Mouse (Mus musculus) intestine, embryonic 14.5 days (tissue): ENCODE results near the gene Padi2. TPM values are rescaled to one million over a fixed set of nuclear protein-coding genes. Genes with fewer than 3 reads are reported as not detected.

ENCODE experiments used
- ATAC-seq: fragments of 200-750 bp; cut with Nextera tagmentation; replicated peaks from 2 replicates; pipeline ENCODE4 v1.8.0; 2017; ENCODE audit warnings: low read depth, moderate number of reproducible peaks, moderate TSS enrichment, moderate library complexity; ENCODE audit not compliant: low FRiP score, low TSS enrichment
- DNase-seq: peaks from one replicate; pipeline ENCODE4 v3.0.0-alpha.2; 2018; ENCODE audit warnings: low spot score
- H3K27ac ChIP-seq: fragments of 300-500 bp; sonication (generic); 2 replicates; pipeline ENCODE4 v1.5.1; 2014; ENCODE audit warnings: low read depth, mild to moderate bottlenecking, control low read depth
- H3K27me3 ChIP-seq: fragments of 300-500 bp; sonication (generic); replicated peaks from 2 replicates; pipeline ENCODE4 v1.6.1; 2014; ENCODE audit warnings: low read length, control low read depth; ENCODE audit not compliant: control insufficient read depth, insufficient read depth
- H3K36me3 ChIP-seq: fragments of 300-500 bp; sonication (generic); 2 replicates; pipeline ENCODE4 v1.6.1; 2014; ENCODE audit warnings: low read length, control low read depth; ENCODE audit not compliant: control insufficient read depth, insufficient read depth
- H3K4me1 ChIP-seq: fragments of 300-500 bp; sonication (generic); replicated peaks from 2 replicates; pipeline ENCODE4 v1.6.1; 2014; ENCODE audit warnings: low read length, control low read depth, mixed read lengths; ENCODE audit not compliant: control insufficient read depth, insufficient read depth
- H3K4me2 ChIP-seq: fragments of 300-500 bp; sonication (generic); 2 replicates; pipeline ENCODE4 v1.6.1; 2014; ENCODE audit warnings: low read length
- H3K4me3 ChIP-seq: fragments of 300-500 bp; sonication (generic); 2 replicates; pipeline ENCODE4 v1.5.1; 2014; ENCODE audit warnings: low read depth, low read length, control low read depth, mixed read lengths
- H3K9ac ChIP-seq: fragments of 300-500 bp; sonication (generic); 2 replicates; pipeline ENCODE4 v1.6.1; 2014; ENCODE audit warnings: mild to moderate bottlenecking, low read length
- H3K9me3 ChIP-seq: fragments of 300-500 bp; sonication (generic); 2 replicates; pipeline ENCODE4 v1.6.1; 2016; ENCODE audit warnings: low read length, control low read depth; ENCODE audit not compliant: control insufficient read depth
- WGBS: fragments of 180-500 bp; shearing (Covaris S2); extraction: QIAGEN DNeasy Blood & Tissue Kit; methylation state at CpG from one replicate; pipeline ENCODE4 v1.1.7; 2014; 5-methylcytosine and 5-hydroxymethylcytosine counted together
- polyA plus RNA-seq: library from polyadenylated mRNA; unstranded; fragments of >200 nt; fragmentation: Nextera tagmentation; extraction: Ambion mirVana; gene quantifications from 2 replicates; pipeline ENCODE4 v1.2.1, GENCODE M21; 2014

Gene Padi2
- polyA plus RNA-seq, 1 experiment from 2014 or later, result 1.9 TPM

DNA sequence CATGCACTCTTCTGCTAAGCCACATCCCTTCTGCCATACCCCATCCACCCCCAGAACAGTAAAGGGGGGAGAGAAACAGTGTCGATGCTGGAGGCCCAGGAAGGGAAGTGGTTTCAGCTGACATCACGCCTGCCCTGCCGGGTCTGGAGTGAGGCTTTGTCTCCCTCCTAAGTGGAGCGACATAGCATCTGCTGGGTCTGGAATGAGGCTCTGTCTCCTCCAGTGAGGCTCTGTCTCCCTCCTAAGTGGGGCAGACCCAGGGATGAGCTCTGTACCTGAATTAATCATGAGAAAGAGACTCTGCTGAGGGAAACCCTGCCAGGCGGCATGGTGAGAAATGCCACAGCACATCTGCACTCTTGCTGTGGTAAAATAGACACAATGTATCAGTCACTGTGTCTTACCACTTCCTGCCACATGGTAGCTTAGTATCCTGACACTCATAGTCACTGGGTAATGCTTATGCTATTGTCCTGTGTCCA lies 38.9 kb downstream of the Padi2 start:
- H3K9ac ChIP-seq, result no peak overlapping the region
- no peak for DNase-seq
- no peaks in the 10 kb centered on the region for H3K27me3 ChIP-seq
- no peak overlapping the region for H3K4me3 ChIP-seq
- no peak overlapping the region for H3K4me2 ChIP-seq
- no peaks in the 10 kb centered on the region for H3K4me1 ChIP-seq
- no peak for ATAC-seq
- H3K9me3 ChIP-seq, result no peaks in the 10 kb centered on the region
- WGBS, result 64% methylated on average over 5 of the region's 5 CpGs
- no peaks in the 10 kb centered on the region for H3K36me3 ChIP-seq
- H3K27ac ChIP-seq, result no peak overlapping the region

DNA sequence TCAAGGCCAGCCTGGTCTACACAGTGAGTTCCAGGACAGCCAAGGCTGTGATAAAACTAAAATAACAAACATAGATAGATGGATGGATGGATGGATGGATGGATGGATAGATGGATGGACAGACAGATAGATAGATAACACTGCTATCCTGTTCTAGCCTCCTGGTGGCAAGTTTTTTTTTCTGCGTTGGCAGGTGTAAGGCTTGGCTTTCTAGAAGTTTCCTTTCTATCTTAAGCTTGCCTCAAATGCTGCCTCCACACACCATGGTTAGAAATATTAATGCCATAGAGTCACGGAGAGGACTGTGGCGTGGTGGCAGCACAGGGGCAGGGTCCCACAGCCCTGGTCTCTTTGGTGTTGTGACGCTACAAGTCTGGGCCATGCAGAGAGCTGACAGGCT lies 39.4 kb downstream of the Padi2 start:
- Histone ChIP-seq H3K36me3 (no peaks in the 10 kb centered on the region), H3K27me3 (no peaks in the 10 kb centered on the region), H3K9me3 (no peaks in the 10 kb centered on the region), H3K4me1 (no peaks in the 10 kb centered on the region), H3K4me2 (no peak overlapping the region), H3K9ac (no peak overlapping the region), H3K27ac (no peak overlapping the region), H3K4me3 (no peak overlapping the region)
- 91% methylated on average over 4 of the region's 4 CpGs for WGBS
- no peak for ATAC-seq
- no peak for DNase-seq

DNA sequence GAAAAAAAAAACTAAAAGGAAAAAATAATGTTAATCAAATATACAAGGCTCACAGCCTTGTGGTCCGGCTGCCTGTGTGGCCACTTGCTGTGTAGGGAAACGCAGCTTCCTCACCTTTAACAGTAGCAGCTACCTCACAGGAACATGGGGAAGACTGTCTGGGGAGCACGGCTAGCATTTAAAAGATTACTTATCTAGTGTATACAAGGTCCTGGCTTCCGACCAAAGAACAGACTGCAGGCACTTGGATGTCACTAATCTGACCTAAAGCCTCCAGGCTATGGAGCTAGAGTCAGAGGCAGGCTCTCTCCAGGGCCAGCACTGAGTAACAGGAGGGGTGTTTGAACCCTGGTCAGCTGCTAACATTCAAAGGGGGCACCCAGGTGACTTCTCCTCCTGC lies 39.9 kb downstream of the Padi2 start:
- Histone ChIP-seq H3K9me3 (no peaks in the 10 kb centered on the region), H3K9ac (no peak overlapping the region), H3K27ac (no peak overlapping the region), H3K27me3 (no peaks in the 10 kb centered on the region), H3K4me3 (no peak overlapping the region), H3K4me1 (no peaks in the 10 kb centered on the region), H3K4me2 (no peak overlapping the region), H3K36me3 (no peaks in the 10 kb centered on the region)
- ATAC-seq, result no peak
- WGBS, result 50% methylated on average over 4 of the region's 4 CpGs
- no peak for DNase-seq

DNA sequence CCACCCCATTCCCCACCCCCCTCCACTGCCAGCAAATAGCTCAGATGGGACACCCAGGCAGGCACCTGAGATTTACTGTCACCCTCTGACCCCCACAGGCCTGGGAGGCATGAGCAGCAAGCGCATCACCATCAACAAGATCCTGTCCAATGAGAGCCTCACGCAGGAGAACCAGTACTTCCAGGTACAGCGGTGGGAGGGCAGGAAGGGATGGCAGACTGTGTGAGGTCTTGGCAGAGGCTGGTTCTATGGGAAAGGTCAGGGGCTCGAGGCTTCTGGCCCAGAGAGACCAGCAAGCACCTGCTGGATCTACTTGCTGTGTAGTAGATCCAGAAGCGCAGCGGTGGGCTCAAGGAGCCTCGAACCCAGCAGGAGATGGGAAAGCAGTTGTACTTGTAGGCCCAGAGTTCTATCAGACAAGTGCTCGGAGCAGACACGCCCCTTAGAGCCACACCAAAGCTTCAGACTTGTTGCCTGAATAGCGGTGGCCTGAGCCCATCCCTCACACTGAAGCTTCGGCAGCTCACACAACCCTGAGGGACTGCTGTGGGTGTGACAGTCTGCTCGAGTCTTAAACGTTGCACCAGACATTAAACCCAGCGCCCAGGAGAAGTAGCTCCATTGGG lies 40.5 kb downstream of the Padi2 start:
- Histone ChIP-seq H3K9ac (no peak overlapping the region), H3K27me3 (no peaks in the 10 kb centered on the region), H3K4me1 (no peaks in the 10 kb centered on the region), H3K9me3 (no peaks in the 10 kb centered on the region), H3K27ac (no peak overlapping the region), H3K4me2 (no peak overlapping the region), H3K36me3 (no peaks in the 10 kb centered on the region), H3K4me3 (no peak overlapping the region)
- DNase-seq (no peak), ATAC-seq (no peak)
- 67% methylated on average over 14 of the region's 14 CpGs for WGBS

DNA sequence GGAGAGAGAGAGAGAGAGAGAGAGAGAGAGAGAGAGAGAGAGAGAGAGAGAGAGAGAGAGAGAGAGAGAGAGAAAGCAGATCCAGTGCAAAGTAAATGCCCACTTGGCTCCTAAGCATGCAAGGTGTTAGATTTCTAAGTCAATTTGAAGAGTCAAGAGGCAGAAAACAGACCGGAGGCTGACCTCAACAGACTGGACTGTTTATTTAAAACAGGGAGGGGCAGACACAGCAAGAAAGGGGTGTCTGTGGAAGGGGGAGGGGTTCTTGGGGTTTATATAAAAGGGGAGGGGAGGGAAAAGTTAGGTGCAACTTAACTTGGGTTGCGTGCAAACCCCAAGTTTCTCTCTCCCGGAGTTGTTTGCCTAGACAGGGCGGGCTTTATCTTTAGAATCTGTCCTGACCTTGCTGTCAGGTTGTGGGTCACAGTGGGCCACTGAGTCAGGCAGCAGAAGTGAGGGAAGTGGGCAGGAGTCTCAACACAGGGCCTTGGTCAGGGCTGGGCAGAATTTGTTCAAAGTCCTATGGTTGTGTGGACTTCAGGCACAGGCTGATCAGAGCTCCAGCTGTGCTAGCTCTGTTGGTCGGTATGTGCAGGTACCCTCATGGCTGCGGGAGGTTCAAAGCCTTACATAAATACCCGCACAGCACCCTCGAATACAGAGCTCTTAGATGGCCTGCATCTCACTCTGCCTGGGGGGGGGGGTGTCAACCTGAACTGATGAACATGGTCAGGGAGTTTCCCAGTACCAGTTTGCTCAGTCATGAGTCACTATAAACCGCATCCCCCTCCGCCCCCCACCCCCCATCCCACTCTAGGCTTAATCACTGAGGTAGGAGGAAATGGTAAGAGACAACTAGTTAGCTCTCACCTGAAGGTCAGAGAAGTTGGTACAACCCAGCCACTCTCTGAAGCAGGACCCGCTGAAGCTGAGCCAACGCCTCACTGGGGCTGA lies 41.6 kb downstream of the Padi2 start:
- H3K4me3 ChIP-seq, result no peak overlapping the region
- no peaks in the 10 kb centered on the region for H3K36me3 ChIP-seq
- no peak overlapping the region for H3K4me2 ChIP-seq
- WGBS, result 77% methylated on average over 12 of the region's 12 CpGs
- DNase-seq (no peak), ATAC-seq (no peak)
- no peaks in the 10 kb centered on the region for H3K4me1 ChIP-seq
- no peak overlapping the region for H3K27ac ChIP-seq
- H3K9ac ChIP-seq, result no peak overlapping the region
- no peaks in the 10 kb centered on the region for H3K27me3 ChIP-seq
- no peaks in the 10 kb centered on the region for H3K9me3 ChIP-seq

DNA sequence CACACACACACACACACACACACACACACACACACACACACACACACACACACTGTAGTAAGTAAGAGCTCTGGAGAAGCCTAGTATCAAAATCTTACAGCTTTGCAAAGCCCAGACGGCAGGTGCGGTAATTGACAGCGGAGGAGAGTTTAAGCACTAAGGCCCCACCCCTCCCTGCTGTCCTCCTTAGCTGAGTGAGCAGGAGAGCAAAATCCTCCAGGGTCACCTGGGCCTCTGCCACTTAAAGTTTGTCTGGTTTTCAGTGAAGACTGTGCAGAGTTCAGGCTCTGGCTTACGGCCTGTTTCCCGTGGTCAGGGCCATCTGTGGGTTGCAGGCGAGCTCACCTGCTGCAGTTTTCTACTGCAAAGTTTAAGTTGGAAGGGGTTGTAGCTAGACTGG lies 42.3 kb downstream of the Padi2 start:
- Histone ChIP-seq H3K9ac (no peak overlapping the region), H3K4me2 (no peak overlapping the region), H3K27ac (no peak overlapping the region), H3K4me1 (no peaks in the 10 kb centered on the region), H3K27me3 (no peaks in the 10 kb centered on the region), H3K4me3 (no peak overlapping the region), H3K36me3 (no peaks in the 10 kb centered on the region), H3K9me3 (no peaks in the 10 kb centered on the region)
- no peak for ATAC-seq
- no peak for DNase-seq
- 78% methylated on average over 6 of the region's 6 CpGs for WGBS

DNA sequence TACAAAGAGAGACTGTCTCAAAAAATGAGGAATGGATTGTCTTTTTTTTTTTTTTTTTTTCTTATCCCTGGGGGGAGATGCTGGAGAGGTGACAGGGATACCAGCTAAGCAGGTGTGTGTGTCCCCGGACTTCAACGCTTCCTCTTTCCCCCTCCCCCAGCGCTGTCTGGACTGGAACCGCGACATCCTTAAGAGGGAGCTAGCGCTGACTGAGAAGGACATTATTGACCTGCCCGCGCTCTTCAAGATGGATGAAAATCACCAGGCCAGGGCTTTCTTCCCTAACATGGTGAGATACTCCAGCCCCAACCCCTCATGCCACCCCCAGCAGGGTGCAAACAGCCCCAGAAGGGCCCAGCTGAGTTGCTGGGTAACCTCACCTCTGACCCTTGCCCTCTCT lies 42.9 kb downstream of the Padi2 start:
- ATAC-seq (no peak), DNase-seq (no peak)
- Histone ChIP-seq H3K9me3 (no peaks in the 10 kb centered on the region), H3K9ac (no peak overlapping the region), H3K27ac (no peak overlapping the region), H3K4me3 (no peak overlapping the region), H3K4me1 (no peaks in the 10 kb centered on the region), H3K36me3 (no peaks in the 10 kb centered on the region), H3K27me3 (no peaks in the 10 kb centered on the region), H3K4me2 (no peak overlapping the region)
- WGBS, result 81% methylated on average over 8 of the region's 8 CpGs

DNA sequence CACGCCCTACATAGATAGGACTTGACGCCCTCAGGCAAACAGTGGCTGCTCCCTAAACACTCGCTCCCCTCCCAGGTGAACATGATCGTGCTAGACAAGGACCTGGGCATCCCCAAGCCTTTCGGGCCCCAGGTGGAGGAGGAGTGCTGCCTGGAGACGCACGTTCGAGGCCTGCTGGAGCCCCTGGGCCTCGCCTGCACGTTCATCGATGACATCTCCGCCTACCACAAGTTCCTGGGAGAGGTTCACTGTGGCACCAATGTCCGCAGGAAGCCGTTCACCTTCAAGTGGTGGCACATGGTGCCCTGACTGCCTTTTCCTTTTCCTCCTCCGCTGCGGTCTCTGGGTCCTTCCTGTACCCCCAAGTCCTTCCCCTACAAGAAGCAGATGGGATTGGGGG lies 43.5 kb downstream of the Padi2 start:
- DNase-seq (no peak), ATAC-seq (no peak)
- H3K9me3 ChIP-seq, result no peaks in the 10 kb centered on the region
- no peaks in the 10 kb centered on the region for H3K27me3 ChIP-seq
- no peak overlapping the region for H3K27ac ChIP-seq
- no peak overlapping the region for H3K9ac ChIP-seq
- H3K4me3 ChIP-seq, result no peak overlapping the region
- no peaks in the 10 kb centered on the region for H3K4me1 ChIP-seq
- no peaks in the 10 kb centered on the region for H3K36me3 ChIP-seq
- H3K4me2 ChIP-seq, result no peak overlapping the region
- 84% methylated on average over 16 of the region's 16 CpGs for WGBS
